Mouse (Mus musculus) liver, postnatal 0 days (tissue): Measurements from ENCODE around the gene Gm17364. TPM values are rescaled to one million over a fixed set of nuclear protein-coding genes. Genes with fewer than 3 reads are reported as not detected.
A peak's percentile ranks its signal among the peaks of the same experiment; 100 is the strongest.

Experiments used
- ATAC-seq: fragments of 200-750 bp; cut with Nextera tagmentation; 2 replicates; pipeline ENCODE4 v1.8.0; 2017; ENCODE audit warnings: mild to moderate bottlenecking, moderate library complexity
- DNase-seq: peaks from one replicate; pipeline ENCODE4 v3.0.0-alpha.2; 2016
- H3K27ac ChIP-seq: fragments of 300-500 bp; sonication (generic); 2 replicates; pipeline ENCODE4 v1.5.1; 2014; ENCODE audit warnings: antibody characterized with exemption, moderate library complexity, mild to moderate bottlenecking, low read depth
- H3K27me3 ChIP-seq: fragments of 300-500 bp; sonication (generic); 2 replicates; pipeline ENCODE4 v1.6.1; 2014; ENCODE audit warnings: low read length, control low read depth, mixed read lengths; ENCODE audit not compliant: insufficient read depth
- H3K36me3 ChIP-seq: fragments of 300-500 bp; sonication (generic); replicated peaks from 2 replicates; pipeline ENCODE4 v1.6.1; 2014; ENCODE audit warnings: mild to moderate bottlenecking, control low read depth, low read length, moderate library complexity, mixed read lengths; ENCODE audit not compliant: insufficient read depth
- H3K4me1 ChIP-seq: fragments of 300-500 bp; sonication (generic); 2 replicates; pipeline ENCODE4 v1.6.1; 2014; ENCODE audit warnings: antibody characterized with exemption, mild to moderate bottlenecking, control low read depth; ENCODE audit not compliant: insufficient read depth
- H3K4me2 ChIP-seq: fragments of 300-500 bp; sonication (generic); 2 replicates; pipeline ENCODE4 v1.6.1; 2014; ENCODE audit warnings: low read depth, mild to moderate bottlenecking, low read length, moderate library complexity, mixed read lengths
- H3K4me3 ChIP-seq: fragments of 300-500 bp; sonication (generic); 2 replicates; pipeline ENCODE4 v1.5.1; 2014; ENCODE audit warnings: low read depth, low read length
- H3K9ac ChIP-seq: fragments of 300-500 bp; sonication (generic); replicated peaks from 2 replicates; pipeline ENCODE4 v1.6.1; 2014; ENCODE audit warnings: mild to moderate bottlenecking, moderate library complexity
- H3K9me3 ChIP-seq: fragments of 300-500 bp; sonication (generic); 2 replicates; pipeline ENCODE4 v1.6.1; 2016; ENCODE audit warnings: mild to moderate bottlenecking, control low read depth, low read length, mixed read lengths
- CTCF ChIP-seq: sonication (generic); IDR thresholded peaks from 2 replicates; pipeline ENCODE4 v1.5.1; 2016; ENCODE audit warnings: antibody characterized with exemption, low read depth
- EP300 ChIP-seq: IDR thresholded peaks from 2 replicates; pipeline ENCODE4 v1.6.1; 2016; ENCODE audit warnings: antibody characterized with exemption, low read depth, mild to moderate bottlenecking
- WGBS: fragments of 180-500 bp; shearing (Covaris S2); extraction: QIAGEN DNeasy Blood & Tissue Kit; methylation state at CpG from one replicate; pipeline ENCODE4 v1.1.7; 2014; ENCODE audit not compliant: insufficient replicate concordance; 5-methylcytosine and 5-hydroxymethylcytosine counted together
- polyA plus RNA-seq: library from polyadenylated mRNA; unstranded; fragments of >200 nt; fragmentation: Nextera tagmentation; extraction: Ambion mirVana; gene quantifications from 2 replicates; pipeline ENCODE4 v1.2.1, GENCODE M21; 2015

Gene Gm17364
- polyA plus RNA-seq, 1 experiment from 2014 or later, result not detected

- Histone ChIP-seq H3K4me3 (no peak overlapping the region), H3K27me3 (no peaks in the 10 kb centered on the region), H3K4me1 (no peaks in the 10 kb centered on the region; the same call in 1 of the 2 replicates), H3K4me2 (no peak overlapping the region), H3K36me3 (no peaks in the 10 kb centered on the region), H3K9me3 (no peaks in the 10 kb centered on the region), H3K9ac (no peak overlapping the region), H3K27ac (no peak overlapping the region)
- DNase-seq (no peak), ATAC-seq (no peak)
- TF ChIP-seq CTCF, result no peak
- no peak for TF ChIP-seq EP300
- 49% methylated on average over 5 of the region's 5 CpGs for WGBS
These were observed 43.5 kb downstream of the Gm17364 start for GRCm38 (mm10) chr13:41230256-41230655.

GRCm38 (mm10) chr13:41228060-41228459 lies 45.7 kb downstream of the Gm17364 start:
- DNase-seq (no peak), ATAC-seq (no peak; the same call in 1 of the 2 replicates)
- Histone ChIP-seq H3K27ac (peak overlapping the region; percentile 82), H3K36me3 (no peaks in the 10 kb centered on the region), H3K4me1 (no peaks in the 10 kb centered on the region; the same call in 1 of the 2 replicates), H3K9me3 (no peaks in the 10 kb centered on the region), H3K4me3 (no peak overlapping the region), H3K27me3 (no peaks in the 10 kb centered on the region), H3K9ac (no peak overlapping the region), H3K4me2 (no peak overlapping the region)
- 64% methylated on average over 5 of the region's 5 CpGs for WGBS
- no peak for TF ChIP-seq CTCF
- TF ChIP-seq EP300, result peak; percentile 68; the same call in 1 of the 2 replicates

- Histone ChIP-seq H3K27ac (peak overlapping the region; percentile 82), H3K4me3 (no peak overlapping the region), H3K4me1 (no peaks in the 10 kb centered on the region; the same call in 1 of the 2 replicates), H3K36me3 (no peaks in the 10 kb centered on the region), H3K4me2 (no peak overlapping the region), H3K9ac (no peak overlapping the region), H3K9me3 (0 out of 2 replicates have a peak, but pooled peaks cover 5% of the 10 kb centered on the region), H3K27me3 (no peaks in the 10 kb centered on the region)
- ATAC-seq, result peak; percentile 84
- TF ChIP-seq CTCF, result no peak
- peak; percentile 80 for TF ChIP-seq EP300
- 56% methylated on average over 5 of the region's 5 CpGs for WGBS
- DNase-seq, result peak; percentile 71
These were observed 47.3 kb downstream of the Gm17364 start for GRCm38 (mm10) chr13:41226513-41226912.

Other genes with a start within 250 kb of the Gm17364 start
- 0.04 and 0.08 TPM in 2 replicates for gene Mak, start 194.3 kb downstream of the Gm17364 start, polyA plus RNA-seq
- gene Gcm2, start 162.9 kb downstream of the Gm17364 start, polyA plus RNA-seq, result not detected in 2 replicates
- gene Sycp2l, start 159.7 kb downstream of the Gm17364 start, polyA plus RNA-seq, result not detected in 2 replicates
- gene Elovl2, start 53.6 kb downstream of the Gm17364 start, polyA plus RNA-seq, result 304 and 314 TPM in 2 replicates
- 3.8 and 3.9 TPM in 2 replicates for gene Smim13, start 24.1 kb downstream of the Gm17364 start, polyA plus RNA-seq
- 6.8 and 6.9 TPM in 2 replicates for gene Nedd9, start 213.4 kb upstream of the Gm17364 start, polyA plus RNA-seq